Mouse (Mus musculus) liver, embryonic 14.5 days (tissue): ENCODE data around the gene P3h3. TPM values are rescaled to one million over a fixed set of nuclear protein-coding genes. Genes with fewer than 3 reads are reported as not detected.

Experiments
- ATAC-seq: fragments of 200-750 bp; cut with Nextera tagmentation; 2 replicates; pipeline ENCODE4 v1.8.0; 2017; ENCODE audit warnings: moderate number of reproducible peaks, mild to moderate bottlenecking, moderate library complexity; ENCODE audit not compliant: insufficient read depth
- DNase-seq, 3 experiments: peaks; one replicate each; pipeline ENCODE4 v3.0.0-alpha.2; 2012 to 2013; ENCODE audit warnings: low read depth in 3 of 3, low spot score in 3 of 3
- H3K27ac ChIP-seq: fragments of 300-500 bp; sonication (generic); 2 replicates; pipeline ENCODE4 v1.5.1; 2014; ENCODE audit warnings: moderate library complexity, mild to moderate bottlenecking, control low read depth, inconsistent platforms
- H3K27me3 ChIP-seq: fragments of 300-500 bp; sonication (generic); 2 replicates; pipeline ENCODE4 v1.6.1; 2014; ENCODE audit warnings: mild to moderate bottlenecking, low read length, moderate library complexity; ENCODE audit not compliant: control insufficient read depth, insufficient read depth
- H3K36me3 ChIP-seq: fragments of 300-500 bp; sonication (generic); replicated peaks from 2 replicates; pipeline ENCODE4 v1.6.1; 2014; ENCODE audit warnings: low read depth; ENCODE audit not compliant: control insufficient read depth, insufficient read depth
- H3K4me1 ChIP-seq, 2 experiments: fragments of 200-500 bp in 1 of 2; fragments of 300-500 bp in 1 of 2; sonication (generic) in 1 of 2; replicated peaks; 2 replicates each; pipeline ENCODE4 v1.6.1; 2012 to 2014; ENCODE audit warnings: antibody characterized with exemption in 1 of 2, inconsistent platforms in 1 of 2, low read length in 1 of 2; ENCODE audit not compliant: control insufficient read depth in 2 of 2, insufficient read depth in 2 of 2
- H3K4me2 ChIP-seq: fragments of 300-500 bp; sonication (generic); 2 replicates; pipeline ENCODE4 v1.6.1; 2014; ENCODE audit warnings: low read depth, mild to moderate bottlenecking, control low read depth, moderate library complexity
- H3K4me3 ChIP-seq, 2 experiments: fragments of 200-500 bp in 1 of 2; fragments of 300-500 bp in 1 of 2; sonication (generic) in 1 of 2; 2 replicates each; pipeline ENCODE4 v1.5.1; 2012 to 2014; ENCODE audit warnings: low read depth in 2 of 2, low read length in 2 of 2, mild to moderate bottlenecking in 2 of 2, control low read depth in 1 of 2, inconsistent platforms in 1 of 2, moderate library complexity in 1 of 2; ENCODE audit not compliant: insufficient read depth in 1 of 2
- H3K9ac ChIP-seq: fragments of 300-500 bp; sonication (generic); replicated peaks from 2 replicates; pipeline ENCODE4 v1.6.1; 2014; ENCODE audit warnings: mild to moderate bottlenecking, control low read depth, moderate library complexity
- H3K9me3 ChIP-seq: fragments of 300-500 bp; sonication (generic); 2 replicates; pipeline ENCODE4 v1.6.1; 2016; ENCODE audit warnings: low read length, mixed read lengths; ENCODE audit not compliant: control insufficient read depth
- CTCF ChIP-seq: IDR thresholded peaks from 2 replicates; pipeline ENCODE4 v1.5.1; 2016; ENCODE audit warnings: antibody characterized with exemption, low read depth, control low read depth
- EP300 ChIP-seq: IDR thresholded peaks from 2 replicates; pipeline ENCODE4 v1.6.1; 2016; ENCODE audit warnings: antibody characterized with exemption, low read depth
- WGBS: fragments of 180-500 bp; shearing (Covaris S2); extraction: QIAGEN DNeasy Blood & Tissue Kit; methylation state at CpG from one replicate; pipeline ENCODE4 v1.1.7; 2014; ENCODE audit not compliant: insufficient replicate concordance; 5-methylcytosine and 5-hydroxymethylcytosine counted together
- polyA plus RNA-seq, 2 experiments: library from polyadenylated mRNA; depleted of rRNA in 1 of 2; stranded (reverse) in 1 of 2; unstranded in 1 of 2; fragments of >200 nt; fragmentation: Nextera tagmentation in 1 of 2; extraction: Ambion mirVana in 1 of 2; gene quantifications; 2 replicates each; pipeline versions ENCODE4 v1.2.1 to v1.2.3; 2012 to 2014

P3h3 gene
- polyA plus RNA-seq, 2 experiments: 0.83 to 3.5 TPM

DNA sequence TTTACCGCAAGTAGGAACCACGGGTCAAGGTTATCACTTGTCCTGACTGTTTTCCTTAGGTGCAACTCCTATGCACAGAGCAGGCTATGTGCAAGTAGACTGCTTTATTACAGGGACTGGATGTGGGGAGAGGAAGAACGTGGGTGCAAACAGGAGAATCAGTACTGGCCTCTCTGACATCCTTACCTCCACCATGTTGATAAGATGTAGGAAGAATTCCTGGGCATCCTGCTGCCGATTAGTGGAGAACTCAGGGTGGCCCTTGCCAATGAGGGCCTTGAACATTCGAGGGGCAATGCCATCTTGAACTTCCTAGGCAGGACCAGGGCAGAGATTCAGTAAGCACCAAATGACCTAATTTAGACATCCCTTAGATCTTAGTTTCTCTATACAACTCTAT, 36.7 kb downstream of the P3h3 start:
- Histone ChIP-seq H3K36me3 (peaks cover 50% of the 10 kb centered on the region), H3K27ac (no peak overlapping the region), H3K4me1 (no peaks in the 10 kb centered on the region), H3K4me2 (no peak overlapping the region), H3K27me3 (no peaks in the 10 kb centered on the region), H3K4me3 (no peak overlapping the region), H3K9ac (no peak overlapping the region), H3K9me3 (no peaks in the 10 kb centered on the region)
- no peak for ATAC-seq
- WGBS: 82% methylated on average over 5 of the region's 5 CpGs
- no peak for DNase-seq
- no peak for TF ChIP-seq EP300
- TF ChIP-seq CTCF: no peak

DNA sequence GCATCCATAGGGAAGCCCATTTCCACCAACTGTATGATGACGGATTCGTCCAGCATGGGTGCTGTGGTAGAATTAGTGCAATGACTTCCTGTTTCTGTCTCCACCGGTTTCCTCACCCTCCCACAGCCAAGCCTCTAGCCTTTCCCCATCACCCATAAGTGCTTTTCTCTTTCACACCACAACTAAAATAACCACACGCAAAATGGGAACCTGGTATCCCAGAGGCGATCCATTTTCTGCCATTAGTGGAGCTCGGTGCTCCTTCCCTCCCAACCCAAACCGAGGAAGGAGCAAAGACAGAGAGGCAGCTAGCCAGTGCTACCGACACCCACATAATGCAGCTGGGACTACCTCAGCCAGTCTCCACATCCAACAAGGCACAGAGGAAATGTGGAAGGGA, 39.6 kb downstream of the P3h3 start:
- Histone ChIP-seq H3K27me3 (no peaks in the 10 kb centered on the region), H3K27ac (no peak overlapping the region), H3K4me3 (no peak overlapping the region), H3K4me2 (no peak overlapping the region), H3K36me3 (peaks cover 32% of the 10 kb centered on the region), H3K9me3 (no peaks in the 10 kb centered on the region), H3K4me1 (peaks cover 5% of the 10 kb centered on the region in 2 experiments), H3K9ac (no peak overlapping the region)
- DNase-seq: no peak
- WGBS: 58% methylated on average over 8 of the region's 8 CpGs
- ATAC-seq: no peak
- TF ChIP-seq CTCF (no peak), EP300 (no peak)

- no peaks in the 10 kb centered on the region for H3K27me3 ChIP-seq
- TF ChIP-seq CTCF (no peak), EP300 (no peak)
- H3K4me3 ChIP-seq: no peak overlapping the region
- no peak for ATAC-seq
- peaks cover 34% of the 10 kb centered on the region for H3K36me3 ChIP-seq
- 89% methylated on average over 8 of the region's 8 CpGs for WGBS
- DNase-seq: no peak
- no peak overlapping the region for H3K4me2 ChIP-seq
- H3K4me1 ChIP-seq: peaks cover 8 to 9% of the 10 kb centered on the region in 2 experiments
- H3K9me3 ChIP-seq: no peaks in the 10 kb centered on the region
- H3K27ac ChIP-seq: no peak overlapping the region
- no peak overlapping the region for H3K9ac ChIP-seq
Measured at GRCm38 (mm10) chr6:124817563-124817962, 40.0 kb downstream of the P3h3 start.

GRCm38 (mm10) chr6:124817125-124817524, 40.4 kb downstream of the P3h3 start:
- Histone ChIP-seq H3K27me3 (no peaks in the 10 kb centered on the region), H3K9ac (no peak overlapping the region), H3K4me2 (no peak overlapping the region), H3K27ac (no peak overlapping the region), H3K4me1 (peaks cover 11 to 12% of the 10 kb centered on the region in 2 experiments), H3K4me3 (no peak overlapping the region), H3K36me3 (peaks cover 38% of the 10 kb centered on the region), H3K9me3 (no peaks in the 10 kb centered on the region)
- ATAC-seq: no peak
- DNase-seq: no peak
- 86% methylated on average over 11 of the region's 11 CpGs for WGBS
- no peak for TF ChIP-seq EP300
- TF ChIP-seq CTCF: no peak

- Histone ChIP-seq H3K4me1 (peaks cover 11 to 16% of the 10 kb centered on the region in 2 experiments), H3K27ac (no peak overlapping the region), H3K27me3 (no peaks in the 10 kb centered on the region), H3K36me3 (peaks cover 38% of the 10 kb centered on the region), H3K4me2 (no peak overlapping the region), H3K4me3 (no peak overlapping the region), H3K9me3 (no peaks in the 10 kb centered on the region), H3K9ac (no peak overlapping the region)
- TF ChIP-seq CTCF (no peak), EP300 (no peak)
- ATAC-seq: no peak
- 85% methylated on average over 4 of the region's 4 CpGs for WGBS
- no peak for DNase-seq
Measured at GRCm38 (mm10) chr6:124816611-124817010, 40.9 kb downstream of the P3h3 start.
